Mouse (Mus musculus): ENCODE data around the gene Olfr547.
"Not testable (repeated sequence)": the region's sequence is repeated elsewhere in the genome, so short reads cannot be mapped to it uniquely, and the experiment has no call there.

Gene Olfr547

GRCm38 (mm10) chr7:102534449-102534848, at the start of gene Olfr547:
Gene Olfr547 (plus strand): TSS chr7:102534749.
- DNase-seq (ENCODE audit: low read depth, low spot score) = no peak

- DNase-seq (ENCODE audit: low read depth, low spot score) = not testable (repeated sequence)
Observed at GRCm38 (mm10) chr7:102484766-102485165, 49.8 kb upstream of the Olfr547 start.

GRCm38 (mm10) chr7:102486105-102486504, 48.4 kb upstream of the Olfr547 start:
- DNase-seq (ENCODE audit: low read depth, low spot score) = no peak

- no peak for DNase-seq (ENCODE audit: low read depth, low spot score)
Observed at GRCm38 (mm10) chr7:102488161-102488560, 46.4 kb upstream of the Olfr547 start, which contains the start of gene Olfr544. Gene Olfr544 (minus strand): TSS chr7:102488313.

- not testable (repeated sequence) for DNase-seq (ENCODE audit: low read depth, low spot score)
Observed at GRCm38 (mm10) chr7:102494416-102494815, 40.1 kb upstream of the Olfr547 start.

- no peak for DNase-seq (ENCODE audit: low read depth, low spot score)
Observed at GRCm38 (mm10) chr7:102499473-102499872, 35.1 kb upstream of the Olfr547 start, which contains the start of gene Olfr545. Gene Olfr545 (minus strand): TSS chr7:102499573.

GRCm38 (mm10) chr7:102501986-102502385, 32.6 kb upstream of the Olfr547 start:
- peak; percentile 75 for DNase-seq (ENCODE audit: low read depth, low spot score)

GRCm38 (mm10) chr7:102506848-102507247, 27.7 kb upstream of the Olfr547 start:
- DNase-seq (ENCODE audit: low read depth, low spot score) = peak; percentile 79

- no peak for DNase-seq (ENCODE audit: low read depth, low spot score)
Observed at GRCm38 (mm10) chr7:102508066-102508465, 26.5 kb upstream of the Olfr547 start.

- DNase-seq (ENCODE audit: low read depth, low spot score) = no peak
Observed at GRCm38 (mm10) chr7:102508666-102509065, 25.9 kb upstream of the Olfr547 start.

GRCm38 (mm10) chr7:102509726-102510125, 24.8 kb upstream of the Olfr547 start:
- no peak for DNase-seq (ENCODE audit: low read depth, low spot score)

GRCm38 (mm10) chr7:102511927-102512326, 22.6 kb upstream of the Olfr547 start:
- no peak for DNase-seq (ENCODE audit: low read depth, low spot score)

GRCm38 (mm10) chr7:102512814-102513435, 21.6 kb upstream of the Olfr547 start:
- DNase-seq (ENCODE audit: low read depth, low spot score) = peak; percentile 84

GRCm38 (mm10) chr7:102514144-102514543, 20.4 kb upstream of the Olfr547 start:
- DNase-seq (ENCODE audit: low read depth, low spot score) = no peak

- peak; percentile 65 for DNase-seq (ENCODE audit: low read depth, low spot score)
Observed at GRCm38 (mm10) chr7:102516261-102517050, 18.1 kb upstream of the Olfr547 start.

- DNase-seq (ENCODE audit: low read depth, low spot score) = peak; percentile 31
Observed at GRCm38 (mm10) chr7:102517051-102517335, 17.6 kb upstream of the Olfr547 start.

- no peak for DNase-seq (ENCODE audit: low read depth, low spot score)
Observed at GRCm38 (mm10) chr7:102529052-102529451, 5.5 kb upstream of the Olfr547 start.

GRCm38 (mm10) chr7:102540596-102540995, 6.0 kb downstream of the Olfr547 start, which contains the start of gene Olfr548-ps1:
Gene Olfr548-ps1 (plus strand): TSS chr7:102540896.
- DNase-seq (ENCODE audit: low read depth, low spot score) = no peak

- no peak for DNase-seq (ENCODE audit: low read depth, low spot score)
Observed at GRCm38 (mm10) chr7:102541251-102541650, 6.7 kb downstream of the Olfr547 start.

- DNase-seq (ENCODE audit: low read depth, low spot score) = no peak
Observed at GRCm38 (mm10) chr7:102549570-102549969, 15.0 kb downstream of the Olfr547 start, which contains the start of gene Olfr549. Gene Olfr549 (plus strand): TSS chr7:102549870.

- no peak for DNase-seq (ENCODE audit: low read depth, low spot score)
Observed at GRCm38 (mm10) chr7:102553279-102553678, 18.7 kb downstream of the Olfr547 start.

Data from brain, adult 2 months (tissue).